Mouse (Mus musculus) CH12.LX (cell line): ENCODE measurements at regions not wholly inside any gene's neighbourhood (a gene's known extent, or its start where the extent isn't known, plus 50 kb on each side); places are given as distances from the start of the nearest gene placed in this dataset.

Source experiments
- DNase-seq: peaks from one replicate; pipeline ENCODE4 v3.0.0-alpha.2; 2013; ENCODE audit errors: extremely low read depth
- H3K27ac ChIP-seq: 2 replicates; pipeline ENCODE4 v1.5.1; 2012; ENCODE audit warnings: low read depth, mild to moderate bottlenecking, control low read depth, moderate library complexity; ENCODE audit not compliant: insufficient read depth
- H3K27me3 ChIP-seq: replicated peaks from 2 replicates; pipeline ENCODE3; 2012; ENCODE audit warnings: inconsistent platforms
- H3K36me3 ChIP-seq, 2 experiments: replicated peaks in 1 of 2; 2 replicates each; pipeline versions ENCODE3 to v1.6.1; 2012; ENCODE audit warnings: inconsistent platforms in 1 of 2, low read length in 1 of 2, mild to moderate bottlenecking in 1 of 2, mixed read lengths in 1 of 2, moderate library complexity in 1 of 2; ENCODE audit not compliant: control insufficient read depth in 1 of 2, insufficient read depth in 1 of 2
- H3K4me1 ChIP-seq, 2 experiments: 2 replicates each; pipeline ENCODE4 v1.6.1; 2012; ENCODE audit warnings: inconsistent platforms in 1 of 2, moderate library complexity in 1 of 2; ENCODE audit not compliant: insufficient read depth in 2 of 2, control insufficient read depth in 1 of 2
- H3K4me2 ChIP-seq: 2 replicates; pipeline ENCODE4 v1.6.1; 2012; ENCODE audit warnings: low read depth, mild to moderate bottlenecking, control low read depth; ENCODE audit not compliant: poor library complexity, insufficient read depth, severe bottlenecking
- H3K4me3 ChIP-seq, 3 experiments: fragments of 150-350 bp in 1 of 3; sonication (generic) in 1 of 3; replicated peaks in 1 of 3; 2 replicates each; pipeline versions ENCODE3 to v1.5.1; 2011 to 2012; ENCODE audit warnings: low read depth in 2 of 3, low read length in 2 of 3, mild to moderate bottlenecking in 2 of 3, moderate library complexity in 2 of 3, control low read depth in 1 of 3, improper control_type of control experiment in 1 of 3, inconsistent platforms in 1 of 3, mixed read lengths in 1 of 3; ENCODE audit not compliant: poor library complexity in 1 of 3
- H3K79me2 ChIP-seq: replicated peaks from 2 replicates; pipeline ENCODE4 v1.6.1; 2012; ENCODE audit warnings: mild to moderate bottlenecking, moderate library complexity; ENCODE audit not compliant: control insufficient read depth, poor library complexity, insufficient read depth, severe bottlenecking; ENCODE audit errors: extremely low read depth
- H3K9ac ChIP-seq: 2 replicates; pipeline ENCODE4 v1.6.1; 2012; ENCODE audit warnings: low read depth, mild to moderate bottlenecking, control low read depth, moderate library complexity; ENCODE audit not compliant: insufficient read depth
- H3K9me3 ChIP-seq: replicated peaks from 2 replicates; pipeline ENCODE3; 2012; ENCODE audit warnings: low read length, inconsistent platforms, mixed read lengths
- BHLHE40 ChIP-seq: IDR thresholded peaks from 2 replicates; pipeline ENCODE4 v1.6.1; 2011; ENCODE audit warnings: mild to moderate bottlenecking, low read depth, low read length, improper control_type of control experiment
- CHD1 ChIP-seq: IDR thresholded peaks from 2 replicates; pipeline ENCODE4 v1.6.1; 2012; ENCODE audit warnings: low read depth, low read length, improper control_type of control experiment, inconsistent platforms
- CHD2 ChIP-seq: IDR thresholded peaks from 2 replicates; pipeline ENCODE4 v1.6.1; 2011; ENCODE audit warnings: low read length, improper control_type of control experiment
- E2F4 ChIP-seq: IDR thresholded peaks from 2 replicates; pipeline ENCODE4 v1.6.1; 2011; ENCODE audit warnings: low read depth, low read length, improper control_type of control experiment; ENCODE audit not compliant: insufficient replicate concordance
- ELF1 ChIP-seq: IDR thresholded peaks from 2 replicates; pipeline ENCODE4 v1.6.1; 2014; ENCODE audit warnings: low read depth, mild to moderate bottlenecking, inconsistent platforms, low read length, improper control_type of control experiment
- EP300 ChIP-seq: IDR thresholded peaks from 2 replicates; pipeline ENCODE4 v1.6.1; 2011; ENCODE audit warnings: low read length, improper control_type of control experiment
- ETS1 ChIP-seq: conservative IDR thresholded peaks from 2 replicates; pipeline ENCODE4 v1.6.1; 2012; ENCODE audit warnings: low read depth, mild to moderate bottlenecking, inconsistent platforms, low read length, improper control_type of control experiment, moderate library complexity
- GABPA ChIP-seq: IDR thresholded peaks from 2 replicates; pipeline ENCODE4 v1.6.1; 2012; ENCODE audit warnings: low read depth, low read length, improper control_type of control experiment, inconsistent platforms; ENCODE audit not compliant: insufficient replicate concordance
- HCFC1 ChIP-seq: IDR thresholded peaks from 2 replicates; pipeline ENCODE4 v1.6.1; 2012; ENCODE audit warnings: low read depth, mild to moderate bottlenecking, inconsistent platforms, low read length, improper control_type of control experiment
- JUN ChIP-seq: IDR thresholded peaks from 2 replicates; pipeline ENCODE4 v1.6.1; 2011; ENCODE audit warnings: low read depth, mild to moderate bottlenecking, low read length, improper control_type of control experiment, moderate library complexity; ENCODE audit not compliant: insufficient read depth
- JUND ChIP-seq: conservative IDR thresholded peaks from 2 replicates; pipeline ENCODE4 v1.6.1; 2011; ENCODE audit warnings: low read depth, low read length, improper control_type of control experiment
- KAT2A ChIP-seq: IDR thresholded peaks from 2 replicates; pipeline ENCODE4 v1.6.1; 2012; ENCODE audit warnings: low read length, improper control_type of control experiment, inconsistent platforms; ENCODE audit not compliant: insufficient replicate concordance
- MAFK ChIP-seq: IDR thresholded peaks from 2 replicates; pipeline ENCODE4 v1.6.1; 2011; ENCODE audit warnings: low read length, improper control_type of control experiment; ENCODE audit not compliant: insufficient replicate concordance
- MAZ ChIP-seq: IDR thresholded peaks from 2 replicates; pipeline ENCODE4 v1.6.1; 2012; ENCODE audit warnings: low read depth, mild to moderate bottlenecking, inconsistent platforms, low read length, improper control_type of control experiment, moderate library complexity
- MEF2A ChIP-seq: IDR thresholded peaks from 2 replicates; pipeline ENCODE4 v1.6.1; 2014; ENCODE audit warnings: low read depth, mild to moderate bottlenecking, inconsistent platforms, low read length, improper control_type of control experiment, borderline replicate concordance
- MXI1 ChIP-seq: IDR thresholded peaks from 2 replicates; pipeline ENCODE4 v1.6.1; 2011; ENCODE audit warnings: mild to moderate bottlenecking, low read depth, low read length, improper control_type of control experiment
- NRF1 ChIP-seq: IDR thresholded peaks from 2 replicates; pipeline ENCODE4 v1.6.1; 2014; ENCODE audit warnings: low read depth, mild to moderate bottlenecking, inconsistent platforms, low read length, improper control_type of control experiment, moderate library complexity
- PAX5 ChIP-seq: IDR thresholded peaks from 2 replicates; pipeline ENCODE4 v1.6.1; 2012; ENCODE audit warnings: low read length, inconsistent platforms, mixed read lengths
- POLR2A ChIP-seq: IDR thresholded peaks from 2 replicates; pipeline ENCODE4 v1.6.1; 2011; ENCODE audit warnings: low read depth, mild to moderate bottlenecking, improper control_type of control experiment, low read length
- SIN3A ChIP-seq: IDR thresholded peaks from 2 replicates; pipeline ENCODE4 v1.6.1; 2012; ENCODE audit warnings: low read length, improper control_type of control experiment, inconsistent platforms
- SMC3 ChIP-seq: IDR thresholded peaks from 2 replicates; pipeline ENCODE4 v1.6.1; 2011; ENCODE audit warnings: low read depth, low read length, improper control_type of control experiment
- TBP ChIP-seq: conservative IDR thresholded peaks from 2 replicates; pipeline ENCODE4 v1.6.1; 2011; ENCODE audit warnings: low read depth, low read length, improper control_type of control experiment
- TCF12 ChIP-seq: IDR thresholded peaks from 2 replicates; pipeline ENCODE4 v1.6.1; 2014; ENCODE audit warnings: low read depth, mild to moderate bottlenecking, inconsistent platforms, low read length, improper control_type of control experiment
- ZC3H11A ChIP-seq: IDR thresholded peaks from 2 replicates; pipeline ENCODE4 v1.6.1; 2012; ENCODE audit warnings: low read depth, mild to moderate bottlenecking, inconsistent platforms, low read length, improper control_type of control experiment
- ZMIZ1 ChIP-seq: IDR thresholded peaks from 2 replicates; pipeline ENCODE4 v1.6.1; 2012; ENCODE audit warnings: low read depth, mild to moderate bottlenecking, inconsistent platforms, low read length, improper control_type of control experiment
- dilution Hi-C: fragments of 300-500 bp; cut with MboI; formaldehyde crosslinking; loops from 2 replicates; pipeline ENCODE4 v1.14.3; 2020; ENCODE audit warnings: low sequenced_read_pairs; ENCODE audit not compliant: extremely low pct_unique_long_range_greater_than_20kb, extremely low pct_ligation_motif_present
- in situ Hi-C: fragments of 300-500 bp; cut with MboI; formaldehyde crosslinking; loops from 3 replicates; pipeline ENCODE4 v1.14.3; 2019; ENCODE audit warnings: low sequenced_read_pairs, low pct_ligation_motif_present, low pct_unique_long_range_greater_than_20kb, mixed read lengths

- dilution Hi-C loops, result no loop called here
- Histone ChIP-seq H3K79me2 (no peaks in the 10 kb centered on the region), H3K4me3 (no peak overlapping the region), H3K9me3 (peaks cover 23% of the 10 kb centered on the region), H3K27ac (no peak overlapping the region), H3K36me3 (no peaks in the 10 kb centered on the region), H3K9ac (no peak overlapping the region), H3K4me1 (no peaks in the 10 kb centered on the region), H3K4me2 (no peak overlapping the region), H3K27me3 (no peaks in the 10 kb centered on the region)
- DNase-seq, result no peak
- TF ChIP-seq POLR2A (no peak), ETS1 (no peak), BHLHE40 (no peak)
- in situ Hi-C loops, result no loop called here
Measured at GRCm38 (mm10) chr12:5759485-5759884, 384.0 kb upstream of the Klhl29 start.

- no peak overlapping the region for H3K27ac ChIP-seq
- peaks cover 20% of the 10 kb centered on the region for H3K9me3 ChIP-seq
- DNase-seq, result no peak
- H3K36me3 ChIP-seq, result no peaks in the 10 kb centered on the region
- in situ Hi-C loops, result no loop called here
- no peaks in the 10 kb centered on the region for H3K4me1 ChIP-seq
- no peak overlapping the region for H3K4me3 ChIP-seq
- no peak overlapping the region for H3K4me2 ChIP-seq
- H3K79me2 ChIP-seq, result no peaks in the 10 kb centered on the region
- H3K27me3 ChIP-seq, result no peaks in the 10 kb centered on the region
- no peak overlapping the region for H3K9ac ChIP-seq
- dilution Hi-C loops, result no loop called here
- TF ChIP-seq BHLHE40, result no peak
- TF ChIP-seq ETS1, result no peak
- no peak for TF ChIP-seq POLR2A
- no peak for TF ChIP-seq MXI1
- TF ChIP-seq TBP, result no peak
- TF ChIP-seq HCFC1, result no peak
- no peak for TF ChIP-seq EP300
- TF ChIP-seq JUN, result no peak
- no peak for TF ChIP-seq KAT2A
- no peak for TF ChIP-seq NRF1
- TF ChIP-seq ELF1, result no peak
- TF ChIP-seq SMC3, result no peak
- no peak for TF ChIP-seq ZMIZ1
- TF ChIP-seq MAFK, result no peak
- TF ChIP-seq E2F4, result no peak
Measured at GRCm38 (mm10) chr12:5757766-5758165, 382.3 kb upstream of the Klhl29 start.

GRCm38 (mm10) chr12:5757361-5757760, 381.9 kb upstream of the Klhl29 start:
- no peaks in the 10 kb centered on the region for H3K36me3 ChIP-seq
- H3K9me3 ChIP-seq, result peaks cover 16% of the 10 kb centered on the region
- dilution Hi-C loops (no loop called here), in situ Hi-C loops (no loop called here)
- H3K9ac ChIP-seq, result no peak overlapping the region
- no peaks in the 10 kb centered on the region for H3K27me3 ChIP-seq
- H3K79me2 ChIP-seq, result no peaks in the 10 kb centered on the region
- H3K4me3 ChIP-seq, result no peak overlapping the region
- no peaks in the 10 kb centered on the region for H3K4me1 ChIP-seq
- TF ChIP-seq POLR2A (no peak), MEF2A (no peak), GABPA (no peak), SIN3A (no peak), CHD2 (no peak), JUND (no peak), SMC3 (no peak), PAX5 (no peak), ZC3H11A (no peak), JUN (no peak), TCF12 (no peak), EP300 (no peak), ELF1 (no peak), MXI1 (no peak), CHD1 (no peak), MAZ (no peak), ZMIZ1 (no peak), MAFK (no peak), E2F4 (no peak)
- TF ChIP-seq, all 38 proteins: peak for 0
- Histone ChIP-seq H3K4me2 (no peak overlapping the region), H3K27ac (no peak overlapping the region)
- DNase-seq, result no peak
